Mouse (Mus musculus) cerebellum, adult 2 months (tissue): ENCODE measurements at regions not wholly inside any gene's neighbourhood (a gene's known extent, or its start where the extent isn't known, plus 50 kb on each side); places are given as distances from the start of the nearest gene placed in this dataset.

ENCODE experiments used
- CTCF ChIP-seq: fragments of 200-500 bp; IDR thresholded peaks from 2 replicates; pipeline ENCODE4 v1.5.1; 2011; ENCODE audit warnings: low read depth, mild to moderate bottlenecking, control low read depth, low read length, moderate library complexity, borderline replicate concordance; ENCODE audit not compliant: insufficient read depth
- POLR2A ChIP-seq: fragments of 200-500 bp; IDR thresholded peaks from 2 replicates; pipeline ENCODE4 v1.6.1; 2011; ENCODE audit warnings: low read length, control low read depth, borderline replicate concordance; ENCODE audit not compliant: insufficient read depth

DNA sequence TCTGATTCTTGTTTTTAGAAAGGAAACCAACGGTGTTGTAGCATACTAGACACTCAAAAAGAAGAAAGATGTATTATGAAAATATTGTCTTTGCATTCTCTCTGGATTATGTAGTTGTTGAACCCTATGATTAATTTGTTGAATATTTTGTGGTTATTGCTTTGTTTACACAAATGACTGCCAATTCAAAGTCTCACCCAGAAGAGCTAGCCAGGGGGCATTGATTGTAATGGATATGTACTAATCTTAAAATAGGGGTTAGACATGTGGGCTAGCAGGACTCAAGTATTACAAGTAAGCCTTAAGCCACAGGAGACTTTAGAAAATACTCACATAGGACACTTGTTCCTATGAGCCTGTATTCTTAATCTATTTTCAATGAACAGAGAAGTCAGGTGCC, 135.3 kb upstream of the Tnfaip3 start:
- TF ChIP-seq CTCF (no peak), POLR2A (no peak)
